Mouse (Mus musculus) neural tube, embryonic 11.5 days (tissue): ENCODE measurements at regions not wholly inside any gene's neighbourhood (a gene's known extent, or its start where the extent isn't known, plus 50 kb on each side); places are given as distances from the start of the nearest gene placed in this dataset.

ENCODE experiments used
- ATAC-seq: fragments of 200-750 bp; cut with Nextera tagmentation; 2 replicates; pipeline ENCODE4 v1.8.0; 2017; ENCODE audit warnings: moderate number of reproducible peaks, mild to moderate bottlenecking, moderate TSS enrichment, moderate library complexity; ENCODE audit not compliant: insufficient read depth, low FRiP score, low TSS enrichment
- DNase-seq: peaks from one replicate; pipeline ENCODE4 v3.0.0-alpha.2; 2015; ENCODE audit warnings: low spot score
- H3K27ac ChIP-seq: fragments of 300-500 bp; sonication (generic); 2 replicates; pipeline ENCODE4 v1.5.1; 2014; ENCODE audit warnings: low read depth, mild to moderate bottlenecking, low read length
- H3K27me3 ChIP-seq: fragments of 300-500 bp; sonication (generic); 2 replicates; pipeline ENCODE4 v1.6.1; 2014; ENCODE audit warnings: mild to moderate bottlenecking, low read length, mixed read lengths; ENCODE audit not compliant: control insufficient read depth, insufficient read depth
- H3K36me3 ChIP-seq: fragments of 300-500 bp; sonication (generic); 2 replicates; pipeline ENCODE4 v1.6.1; 2014; ENCODE audit warnings: mild to moderate bottlenecking, low read length, moderate library complexity, mixed read lengths; ENCODE audit not compliant: control insufficient read depth, insufficient read depth
- H3K4me1 ChIP-seq: fragments of 300-500 bp; sonication (generic); 2 replicates; pipeline ENCODE4 v1.6.1; 2014; ENCODE audit warnings: low read length, mixed read lengths; ENCODE audit not compliant: control insufficient read depth, insufficient read depth
- H3K4me2 ChIP-seq: fragments of 300-500 bp; sonication (generic); 2 replicates; pipeline ENCODE4 v1.6.1; 2014; ENCODE audit warnings: low read depth, mild to moderate bottlenecking, moderate library complexity
- H3K4me3 ChIP-seq: fragments of 300-500 bp; sonication (generic); 2 replicates; pipeline ENCODE4 v1.5.1; 2014; ENCODE audit warnings: low read depth, low read length
- H3K9ac ChIP-seq: fragments of 300-500 bp; sonication (generic); 2 replicates; pipeline ENCODE4 v1.6.1; 2014; ENCODE audit warnings: mild to moderate bottlenecking, low read length
- H3K9me3 ChIP-seq: fragments of 300-500 bp; sonication (generic); 2 replicates; pipeline ENCODE4 v1.6.1; 2016; ENCODE audit warnings: low read length; ENCODE audit not compliant: control insufficient read depth
- WGBS: fragments of 180-500 bp; shearing (Covaris S2); extraction: QIAGEN DNeasy Blood & Tissue Kit; methylation state at CpG from one replicate; pipeline ENCODE4 v1.1.7; 2014; 5-methylcytosine and 5-hydroxymethylcytosine counted together

DNA sequence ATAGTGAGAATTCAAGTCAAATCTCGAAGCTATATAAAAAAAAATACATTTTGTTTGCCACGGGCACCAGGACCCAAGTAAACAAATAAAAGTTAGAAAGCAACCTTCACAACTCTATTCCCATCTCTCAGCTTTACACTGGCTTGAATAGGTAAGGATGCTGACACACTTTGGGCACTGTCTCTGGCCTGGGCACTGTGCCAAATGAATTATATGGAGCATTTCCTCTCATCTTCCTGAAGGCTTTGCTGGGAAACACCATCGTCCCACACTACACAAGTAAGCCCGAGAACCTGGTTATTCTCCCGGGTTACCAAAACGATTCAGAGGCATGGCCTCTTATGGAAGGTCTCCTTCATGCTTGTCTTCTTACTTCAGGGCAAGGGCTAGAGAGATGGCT, 93.5 kb upstream of the Ogfrl1 start:
- Histone ChIP-seq H3K36me3 (no peaks in the 10 kb centered on the region), H3K9me3 (no peaks in the 10 kb centered on the region), H3K4me1 (no peaks in the 10 kb centered on the region), H3K27me3 (no peaks in the 10 kb centered on the region), H3K27ac (no peak overlapping the region), H3K4me3 (no peak overlapping the region), H3K4me2 (no peak overlapping the region), H3K9ac (no peak overlapping the region)
- ATAC-seq (no peak; the same call in 1 of the 2 replicates), DNase-seq (peak; percentile 14)
- WGBS: 69% methylated on average over 6 of the region's 6 CpGs

GRCm38 (mm10) chr1:23492981-23493380, 95.4 kb upstream of the Ogfrl1 start:
- Histone ChIP-seq H3K4me1 (no peaks in the 10 kb centered on the region), H3K9ac (no peak overlapping the region), H3K9me3 (no peaks in the 10 kb centered on the region), H3K27me3 (no peaks in the 10 kb centered on the region), H3K27ac (no peak overlapping the region), H3K4me3 (no peak overlapping the region), H3K36me3 (no peaks in the 10 kb centered on the region), H3K4me2 (no peak overlapping the region)
- ATAC-seq (no peak), DNase-seq (no peak)

DNA sequence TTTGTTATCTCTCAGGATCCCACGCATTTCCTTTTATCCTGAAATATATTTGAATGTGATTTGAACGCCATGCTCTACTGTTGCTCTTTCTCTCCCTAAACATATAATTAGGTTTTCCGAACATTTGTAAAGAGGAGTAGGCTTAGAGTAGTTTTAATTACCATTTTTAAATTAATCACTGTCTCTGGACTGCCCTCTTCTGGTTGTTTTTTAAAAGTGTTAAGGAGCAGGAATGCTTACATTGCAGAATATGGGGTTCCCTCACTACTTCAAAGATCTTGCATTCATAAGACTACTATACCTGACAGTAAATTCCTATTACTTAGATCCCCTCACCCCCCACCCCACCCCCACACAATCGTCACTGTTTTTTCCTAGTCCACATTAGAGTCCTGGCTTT, 97.8 kb upstream of the Ogfrl1 start:
- no peak overlapping the region for H3K4me2 ChIP-seq
- no peaks in the 10 kb centered on the region for H3K27me3 ChIP-seq
- no peaks in the 10 kb centered on the region for H3K9me3 ChIP-seq
- ATAC-seq: no peak
- H3K4me3 ChIP-seq: no peak overlapping the region
- DNase-seq: no peak
- H3K36me3 ChIP-seq: no peaks in the 10 kb centered on the region
- no peak overlapping the region for H3K9ac ChIP-seq
- 64% methylated on average over 4 of the region's 4 CpGs for WGBS
- no peak overlapping the region for H3K27ac ChIP-seq
- no peaks in the 10 kb centered on the region for H3K4me1 ChIP-seq

GRCm38 (mm10) chr1:23520113-23520512, 122.5 kb upstream of the Ogfrl1 start:
- 25% methylated on average over 2 of the region's 2 CpGs for WGBS
- no peak overlapping the region for H3K4me3 ChIP-seq
- no peaks in the 10 kb centered on the region for H3K36me3 ChIP-seq
- no peaks in the 10 kb centered on the region for H3K27me3 ChIP-seq
- H3K27ac ChIP-seq: no peak overlapping the region
- H3K4me1 ChIP-seq: no peaks in the 10 kb centered on the region
- no peaks in the 10 kb centered on the region for H3K9me3 ChIP-seq
- H3K4me2 ChIP-seq: no peak overlapping the region
- H3K9ac ChIP-seq: no peak overlapping the region
- DNase-seq: no peak
- ATAC-seq: no peak

DNA sequence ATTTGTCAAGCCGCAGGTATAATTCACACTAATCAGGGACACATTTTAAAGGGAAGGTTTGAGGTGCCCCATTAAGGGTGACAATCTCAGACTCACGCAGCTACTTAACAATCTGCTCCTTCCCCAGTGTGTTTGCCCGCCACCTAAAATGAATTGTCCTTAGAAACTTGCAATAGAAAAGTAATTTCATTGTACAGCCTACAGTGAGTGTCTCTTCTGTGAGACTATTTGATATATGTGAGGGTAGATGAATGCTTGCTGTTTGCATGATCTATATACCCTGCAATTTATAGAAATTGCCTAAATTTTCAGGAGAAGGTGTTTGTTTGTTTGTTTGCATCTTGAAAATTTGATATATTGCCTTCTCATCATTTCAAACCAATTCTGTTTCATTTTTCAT, 135.1 kb upstream of the Ogfrl1 start:
- ATAC-seq: no peak
- H3K27ac ChIP-seq: no peak overlapping the region
- no peak overlapping the region for H3K4me2 ChIP-seq
- H3K9ac ChIP-seq: no peak overlapping the region
- DNase-seq: no peak
- H3K36me3 ChIP-seq: no peaks in the 10 kb centered on the region
- no peaks in the 10 kb centered on the region for H3K27me3 ChIP-seq
- H3K9me3 ChIP-seq: no peaks in the 10 kb centered on the region
- no peak overlapping the region for H3K4me3 ChIP-seq
- no peaks in the 10 kb centered on the region for H3K4me1 ChIP-seq
- 83% methylated on average over 3 of the region's 3 CpGs for WGBS

GRCm38 (mm10) chr1:23536621-23537020, 139.0 kb upstream of the Ogfrl1 start:
- no peak for ATAC-seq

DNA sequence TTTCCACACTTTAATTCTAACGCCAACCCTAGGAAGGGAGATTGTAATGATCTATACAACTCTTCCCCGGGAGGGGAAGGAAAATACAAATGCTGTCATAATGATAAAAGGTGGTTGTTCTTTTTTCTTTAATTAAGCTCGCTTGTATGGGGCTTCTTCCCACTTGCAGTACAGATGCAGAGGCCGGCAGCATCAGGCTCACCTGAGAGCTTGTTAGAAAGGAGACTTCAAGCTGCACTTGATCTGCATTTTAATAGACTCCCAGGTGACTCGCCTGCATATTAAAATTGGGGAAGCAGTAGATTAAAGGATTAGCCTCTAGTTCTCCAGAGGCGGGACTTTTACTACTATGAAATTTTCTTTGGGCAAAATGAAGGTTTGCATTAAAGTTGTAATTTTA, 140.8 kb upstream of the Ogfrl1 start:
- no peak for ATAC-seq
- Histone ChIP-seq H3K9ac (no peak overlapping the region), H3K4me3 (no peak overlapping the region), H3K27ac (no peak overlapping the region), H3K27me3 (no peaks in the 10 kb centered on the region), H3K36me3 (no peaks in the 10 kb centered on the region), H3K4me1 (no peaks in the 10 kb centered on the region), H3K4me2 (no peak overlapping the region), H3K9me3 (no peaks in the 10 kb centered on the region)
- DNase-seq: no peak
- WGBS: 42% methylated on average over 6 of the region's 6 CpGs

More at GRCm38 (mm10) chr1:23536621-23537020, 139.0 kb upstream of the Ogfrl1 start:
- Histone ChIP-seq H3K36me3 (no peaks in the 10 kb centered on the region), H3K4me2 (no peak overlapping the region), H3K27me3 (no peaks in the 10 kb centered on the region), H3K9me3 (no peaks in the 10 kb centered on the region), H3K27ac (no peak overlapping the region), H3K9ac (no peak overlapping the region), H3K4me3 (no peak overlapping the region), H3K4me1 (no peaks in the 10 kb centered on the region)
- no peak for DNase-seq
- 75% methylated on average over 10 of the region's 10 CpGs for WGBS

DNA sequence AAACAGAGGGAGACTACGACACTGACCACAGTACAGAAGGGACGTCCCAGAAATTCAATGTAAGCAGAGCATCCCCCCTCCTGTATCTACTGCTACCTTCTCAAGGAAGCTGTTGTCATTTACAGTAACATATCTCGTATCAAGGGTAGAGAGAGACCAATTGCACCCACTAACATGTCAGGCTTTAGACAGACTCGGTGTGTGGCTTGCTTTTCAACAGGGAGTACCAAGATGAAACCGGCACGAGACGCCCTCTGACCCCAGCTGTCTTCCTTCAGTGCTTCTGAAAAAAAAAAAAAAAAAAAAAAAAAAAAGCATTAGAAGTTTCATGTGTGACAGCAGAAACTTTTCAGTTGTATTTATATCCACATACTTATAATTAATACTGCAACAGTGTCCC, 143.0 kb upstream of the Ogfrl1 start:
- H3K27ac ChIP-seq: no peak overlapping the region
- 86% methylated on average over 7 of the region's 7 CpGs for WGBS
- no peaks in the 10 kb centered on the region for H3K36me3 ChIP-seq
- H3K4me1 ChIP-seq: no peaks in the 10 kb centered on the region
- no peaks in the 10 kb centered on the region for H3K27me3 ChIP-seq
- DNase-seq (no peak), ATAC-seq (no peak)
- H3K9ac ChIP-seq: no peak overlapping the region
- no peak overlapping the region for H3K4me3 ChIP-seq
- H3K4me2 ChIP-seq: no peak overlapping the region
- no peaks in the 10 kb centered on the region for H3K9me3 ChIP-seq

- no peak overlapping the region for H3K4me2 ChIP-seq
- no peak overlapping the region for H3K4me3 ChIP-seq
- no peak overlapping the region for H3K27ac ChIP-seq
- no peak overlapping the region for H3K9ac ChIP-seq
- H3K36me3 ChIP-seq: no peaks in the 10 kb centered on the region
- no peak for ATAC-seq
- H3K9me3 ChIP-seq: no peaks in the 10 kb centered on the region
- H3K4me1 ChIP-seq: no peaks in the 10 kb centered on the region
- no peaks in the 10 kb centered on the region for H3K27me3 ChIP-seq
- 91% methylated on average over 3 of the region's 3 CpGs for WGBS
- DNase-seq: no peak
Observed at GRCm38 (mm10) chr1:23555794-23556193, 158.2 kb upstream of the Ogfrl1 start.
